18 mouse cellular contexts compared by ENCODE assay signal in the genomic region with DNA sequence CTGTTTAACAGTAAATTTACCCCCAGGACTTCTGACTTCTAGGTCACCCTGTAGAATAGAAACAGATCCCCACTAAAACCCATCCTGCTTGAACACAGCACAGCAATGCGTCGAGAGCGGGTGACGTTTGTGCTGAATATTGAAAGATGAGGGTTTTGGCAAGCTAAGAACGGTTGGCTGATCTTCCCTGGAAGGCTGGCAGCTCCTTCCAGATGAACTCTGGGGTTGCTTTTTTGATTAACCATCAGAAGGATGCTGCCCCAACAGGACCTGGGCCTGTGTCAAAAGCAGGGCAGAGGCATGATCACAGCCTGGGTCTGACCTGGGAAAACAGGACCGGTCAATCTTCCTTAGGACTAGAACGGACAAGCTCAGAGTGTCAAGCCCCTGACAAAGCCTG.
"Had no signal": no experiment of that assay in that cellular context is flagged by ENCODE, and none has a peak within 500 bp of the region (broad histone marks: within the 10 kb centered on the region; RNA-seq: fewer than 3 reads in every experiment).

No protein-coding gene starts in this region.

- H3K36me3 ChIP-seq: liver, embryonic 15.5 days; lung, embryonic 15.5 days; neural tube, embryonic 12.5 days; stomach, embryonic 15.5 days had no signal

- H3K4me2 ChIP-seq: liver, embryonic 15.5 days; lung, embryonic 15.5 days; midbrain, embryonic 11.5 days; neural tube, embryonic 12.5 days; stomach, embryonic 15.5 days had no signal

- H3K4me3 ChIP-seq: liver, embryonic 15.5 days; lung, embryonic 15.5 days; megakaryocyte, embryonic 14.5 days; neural tube, embryonic 12.5 days; stomach, embryonic 15.5 days had no signal

- DNase-seq: liver, postnatal 0 days; lung, adult 2 months; lung, postnatal 14 days; lung, postnatal 36 days; midbrain, embryonic 14.5 days; right cerebral cortex, postnatal 14 days; thymus, postnatal 25 days; thymus, postnatal 4 days had no signal

- ATAC-seq: liver, postnatal 0 days; lung, postnatal 0 days; midbrain, embryonic 16.5 days had no signal

- H3K9me3 ChIP-seq: liver, embryonic 15.5 days; lung, embryonic 15.5 days; neural tube, embryonic 12.5 days; stomach, embryonic 15.5 days had no signal

- H3K27ac ChIP-seq: liver, embryonic 15.5 days; lung, embryonic 15.5 days; macrophage; neural tube, embryonic 12.5 days; stomach, embryonic 15.5 days; stomach, postnatal 0 days had no signal

- H3K9ac ChIP-seq: liver, embryonic 15.5 days; liver, postnatal 0 days; lung, embryonic 15.5 days; neural tube, embryonic 12.5 days; stomach, embryonic 15.5 days had no signal
